Mouse (Mus musculus): ENCODE measurements at regions not wholly inside any gene's neighbourhood (a gene's known extent, or its start where the extent isn't known, plus 50 kb on each side); places are given as distances from the start of the nearest gene placed in this dataset.
"Not testable (repeated sequence)": the region's sequence is repeated elsewhere in the genome, so short reads cannot be mapped to it uniquely, and the experiment has no call there.

DNA sequence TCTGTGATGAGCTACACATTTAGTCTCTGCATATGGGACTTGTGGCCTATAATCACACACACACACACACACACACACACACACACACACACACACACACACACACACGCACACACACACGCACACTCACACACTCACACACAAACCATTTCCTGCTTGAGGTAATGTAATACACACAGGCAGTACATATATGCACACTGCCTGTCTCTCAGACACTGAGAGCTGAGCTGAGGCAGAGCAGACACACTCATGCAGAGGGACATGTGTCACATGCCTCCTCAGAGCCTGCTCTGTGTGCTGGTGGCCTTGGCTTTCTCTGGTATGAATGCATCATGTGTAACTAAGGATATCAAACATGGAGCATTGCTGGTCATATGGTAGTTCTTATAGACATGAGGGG lies 772.1 kb upstream of the Olfr1507 start:
- DNase-seq (ENCODE audit: low spot score); H3K27ac ChIP-seq (ENCODE audit: low read length); H3K9me3 ChIP-seq (ENCODE audit: low read length); ATAC-seq; H3K9ac ChIP-seq (replicated peaks; ENCODE audit: low read depth); H3K27me3 ChIP-seq (replicated peaks; ENCODE audit: insufficient read depth, low read length); H3K4me1 ChIP-seq (ENCODE audit: insufficient read depth, low read depth, low read length); H3K4me2 ChIP-seq (replicated peaks; ENCODE audit: low read depth, low read length); H3K36me3 ChIP-seq (ENCODE audit: insufficient read depth, low read length); H3K4me3 ChIP-seq (ENCODE audit: low read depth, low read length): not testable (repeated sequence)
- 74% methylated on average over 2 of the region's 2 CpGs for WGBS

DNA sequence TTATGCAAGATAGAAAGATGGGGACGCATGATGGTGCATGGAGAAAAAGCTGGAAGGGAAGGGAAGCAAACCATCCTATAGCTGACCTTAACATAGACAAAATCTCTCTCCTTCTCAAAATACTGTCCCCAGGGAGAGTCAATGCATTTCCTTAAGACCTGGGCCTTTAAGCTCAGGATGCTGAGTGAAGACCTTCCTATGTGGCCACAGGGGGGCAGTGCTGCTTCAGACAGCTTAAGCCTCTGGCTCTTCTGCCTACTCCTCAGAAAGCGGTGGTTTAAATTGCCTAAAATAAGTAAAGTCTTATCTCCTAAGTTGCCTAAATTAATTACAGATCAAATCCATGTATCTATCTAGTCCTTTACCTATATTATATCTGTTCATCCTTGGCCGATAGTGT lies 760.4 kb upstream of the Olfr1507 start:
- H3K9ac ChIP-seq (replicated peaks; ENCODE audit: low read depth); DNase-seq (ENCODE audit: low spot score); H3K9me3 ChIP-seq (ENCODE audit: low read length); H3K4me3 ChIP-seq (ENCODE audit: low read depth, low read length); H3K27me3 ChIP-seq (replicated peaks; ENCODE audit: insufficient read depth, low read length); H3K4me2 ChIP-seq (replicated peaks; ENCODE audit: low read depth, low read length); H3K36me3 ChIP-seq (ENCODE audit: insufficient read depth, low read length); ATAC-seq; H3K27ac ChIP-seq (ENCODE audit: low read length); H3K4me1 ChIP-seq (ENCODE audit: insufficient read depth, low read depth, low read length): not testable (repeated sequence)
- WGBS, result no CpG with 5 or more reads among the region's 3 CpGs

DNA sequence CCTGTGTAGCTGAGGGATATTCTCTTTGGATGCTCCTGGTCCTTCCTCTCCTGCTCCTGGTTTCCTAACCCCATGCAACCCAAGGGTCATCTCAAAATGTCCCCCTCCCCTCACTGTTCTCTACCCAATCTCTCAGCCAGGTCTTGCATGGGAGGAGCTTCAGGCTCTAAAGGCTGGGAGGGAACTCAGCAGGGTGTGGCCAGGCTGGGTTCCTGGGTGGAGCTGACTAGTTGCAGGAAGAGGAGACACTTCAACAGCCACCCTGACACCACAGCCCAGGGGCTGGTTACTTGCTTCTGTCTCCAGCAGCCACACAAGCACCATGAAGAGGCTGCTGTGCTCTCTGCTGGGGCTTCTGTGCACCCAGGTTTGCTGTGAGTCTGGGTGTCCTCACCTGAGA lies 757.9 kb upstream of the Olfr1507 start:
- not testable (repeated sequence) for H3K9me3 ChIP-seq (ENCODE audit: low read length); H3K4me3 ChIP-seq (ENCODE audit: low read depth, low read length); ATAC-seq; H3K27ac ChIP-seq (ENCODE audit: low read length); DNase-seq (ENCODE audit: low spot score); H3K27me3 ChIP-seq (replicated peaks; ENCODE audit: insufficient read depth, low read length); H3K4me2 ChIP-seq (replicated peaks; ENCODE audit: low read depth, low read length); H3K4me1 ChIP-seq (ENCODE audit: insufficient read depth, low read depth, low read length); H3K9ac ChIP-seq (replicated peaks; ENCODE audit: low read depth); H3K36me3 ChIP-seq (ENCODE audit: insufficient read depth, low read length)

DNA sequence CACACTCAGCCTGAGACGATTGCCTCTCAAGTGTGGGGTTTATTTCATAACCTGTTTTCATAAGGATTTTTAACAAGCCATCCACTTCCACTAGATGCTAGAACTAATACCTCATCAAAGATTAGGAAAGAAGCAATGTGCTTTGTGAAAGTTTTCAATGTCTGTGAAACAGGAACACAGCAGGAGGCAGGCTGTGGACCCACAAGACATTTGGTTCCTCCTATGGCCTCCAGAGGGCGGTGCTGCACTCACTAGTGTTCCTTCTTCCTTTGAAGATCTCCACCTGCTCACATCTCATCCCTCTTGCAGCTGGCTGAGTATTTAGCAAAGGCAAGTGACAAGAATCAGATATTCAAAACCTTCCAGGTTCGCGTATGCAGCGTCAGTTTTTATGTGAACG lies 735.6 kb upstream of the Olfr1507 start:
- H3K27ac ChIP-seq (ENCODE audit: low read length); H3K4me2 ChIP-seq (replicated peaks; ENCODE audit: low read depth, low read length); ATAC-seq; H3K9me3 ChIP-seq (ENCODE audit: low read length); H3K36me3 ChIP-seq (ENCODE audit: insufficient read depth, low read length); DNase-seq (ENCODE audit: low spot score); H3K4me3 ChIP-seq (ENCODE audit: low read depth, low read length); H3K4me1 ChIP-seq (ENCODE audit: insufficient read depth, low read depth, low read length); H3K9ac ChIP-seq (replicated peaks; ENCODE audit: low read depth); H3K27me3 ChIP-seq (replicated peaks; ENCODE audit: insufficient read depth, low read length): not testable (repeated sequence)
- WGBS, result no CpG with 5 or more reads among the region's 6 CpGs

GRCm38 (mm10) chr14:53224789-53225188 lies 729.2 kb upstream of the Olfr1507 start:
- not testable (repeated sequence) for H3K27ac ChIP-seq (ENCODE audit: low read length); H3K36me3 ChIP-seq (ENCODE audit: insufficient read depth, low read length); DNase-seq (ENCODE audit: low spot score); H3K9me3 ChIP-seq (ENCODE audit: low read length); ATAC-seq; H3K4me1 ChIP-seq (ENCODE audit: insufficient read depth, low read depth, low read length); H3K4me3 ChIP-seq (ENCODE audit: low read depth, low read length); H3K9ac ChIP-seq (replicated peaks; ENCODE audit: low read depth); H3K4me2 ChIP-seq (replicated peaks; ENCODE audit: low read depth, low read length); H3K27me3 ChIP-seq (replicated peaks; ENCODE audit: insufficient read depth, low read length)
- no CpG with 5 or more reads among the region's 1 CpGs for WGBS

GRCm38 (mm10) chr14:53210554-53210953 lies 715.0 kb upstream of the Olfr1507 start:
- H3K4me1 ChIP-seq (ENCODE audit: insufficient read depth, low read depth, low read length); DNase-seq (ENCODE audit: low spot score); H3K36me3 ChIP-seq (ENCODE audit: insufficient read depth, low read length); H3K27ac ChIP-seq (ENCODE audit: low read length); ATAC-seq; H3K4me2 ChIP-seq (replicated peaks; ENCODE audit: low read depth, low read length); H3K4me3 ChIP-seq (ENCODE audit: low read depth, low read length); H3K9me3 ChIP-seq (ENCODE audit: low read length); H3K9ac ChIP-seq (replicated peaks; ENCODE audit: low read depth); H3K27me3 ChIP-seq (replicated peaks; ENCODE audit: insufficient read depth, low read length): not testable (repeated sequence)
- WGBS, result no CpG with 5 or more reads among the region's 3 CpGs

DNA sequence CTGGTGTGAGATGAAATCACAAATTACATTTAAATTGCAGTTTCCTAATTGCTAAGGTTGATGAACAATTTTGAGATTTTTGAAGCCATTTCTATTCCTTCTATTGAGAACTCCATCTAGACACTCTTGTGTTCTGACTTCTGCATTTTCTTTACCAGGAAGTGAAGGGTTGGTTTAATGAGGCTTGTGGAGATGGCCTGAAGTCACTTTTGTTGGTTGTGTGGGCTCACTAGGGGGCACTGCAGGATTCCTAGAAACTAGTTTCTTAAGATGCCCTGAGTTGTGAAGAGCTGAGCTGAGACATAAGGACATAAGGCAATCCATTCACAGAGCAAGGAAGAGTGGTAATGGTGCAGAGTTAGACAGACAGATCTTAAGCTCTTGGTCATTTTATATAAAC lies 713.7 kb upstream of the Olfr1507 start:
- H3K9ac ChIP-seq (replicated peaks; ENCODE audit: low read depth); DNase-seq (ENCODE audit: low spot score); H3K4me3 ChIP-seq (ENCODE audit: low read depth, low read length); H3K4me1 ChIP-seq (ENCODE audit: insufficient read depth, low read depth, low read length); H3K27ac ChIP-seq (ENCODE audit: low read length); H3K9me3 ChIP-seq (ENCODE audit: low read length); H3K36me3 ChIP-seq (ENCODE audit: insufficient read depth, low read length); ATAC-seq; H3K27me3 ChIP-seq (replicated peaks; ENCODE audit: insufficient read depth, low read length); H3K4me2 ChIP-seq (replicated peaks; ENCODE audit: low read depth, low read length): not testable (repeated sequence)

GRCm38 (mm10) chr14:53190931-53191330 lies 695.4 kb upstream of the Olfr1507 start:
- not testable (repeated sequence) for DNase-seq (ENCODE audit: low spot score); H3K9ac ChIP-seq (replicated peaks; ENCODE audit: low read depth); H3K4me3 ChIP-seq (ENCODE audit: low read depth, low read length); H3K27me3 ChIP-seq (replicated peaks; ENCODE audit: insufficient read depth, low read length); H3K27ac ChIP-seq (ENCODE audit: low read length); H3K9me3 ChIP-seq (ENCODE audit: low read length); ATAC-seq; H3K4me1 ChIP-seq (ENCODE audit: insufficient read depth, low read depth, low read length); H3K36me3 ChIP-seq (ENCODE audit: insufficient read depth, low read length); H3K4me2 ChIP-seq (replicated peaks; ENCODE audit: low read depth, low read length)
- no CpG with 5 or more reads among the region's 3 CpGs for WGBS

GRCm38 (mm10) chr14:53174099-53174498 lies 678.5 kb upstream of the Olfr1507 start:
- not testable (repeated sequence) for H3K4me2 ChIP-seq (replicated peaks; ENCODE audit: low read depth, low read length); H3K27me3 ChIP-seq (replicated peaks; ENCODE audit: insufficient read depth, low read length); H3K4me3 ChIP-seq (ENCODE audit: low read depth, low read length); H3K27ac ChIP-seq (ENCODE audit: low read length); H3K36me3 ChIP-seq (ENCODE audit: insufficient read depth, low read length); H3K4me1 ChIP-seq (ENCODE audit: insufficient read depth, low read depth, low read length); DNase-seq (ENCODE audit: low spot score); H3K9ac ChIP-seq (replicated peaks; ENCODE audit: low read depth); H3K9me3 ChIP-seq (ENCODE audit: low read length); ATAC-seq

DNA sequence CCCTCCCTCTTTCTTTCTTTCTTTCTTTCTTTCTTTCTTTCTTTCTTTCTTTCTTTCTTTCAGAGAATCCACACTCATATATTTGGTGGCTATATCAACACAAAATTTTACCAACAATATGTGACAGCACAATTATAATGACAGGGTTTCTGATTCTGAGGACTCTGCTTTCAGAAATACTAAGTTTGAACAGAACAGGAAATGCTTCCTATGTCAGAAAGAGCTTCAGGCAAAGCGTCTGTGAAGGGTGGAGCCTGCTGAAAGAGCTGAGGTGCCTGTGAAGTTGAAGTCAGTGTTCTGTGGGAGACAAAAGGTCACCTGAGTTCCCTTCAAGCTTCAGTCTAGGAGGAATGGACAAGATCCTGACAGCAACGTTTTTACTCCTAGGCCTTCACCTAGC lies 670.8 kb upstream of the Olfr1507 start:
- not testable (repeated sequence) for H3K27ac ChIP-seq (ENCODE audit: low read length); H3K36me3 ChIP-seq (ENCODE audit: insufficient read depth, low read length); H3K9ac ChIP-seq (replicated peaks; ENCODE audit: low read depth); H3K4me3 ChIP-seq (ENCODE audit: low read depth, low read length); H3K4me2 ChIP-seq (replicated peaks; ENCODE audit: low read depth, low read length); H3K9me3 ChIP-seq (ENCODE audit: low read length); DNase-seq (ENCODE audit: low spot score); ATAC-seq; H3K4me1 ChIP-seq (ENCODE audit: insufficient read depth, low read depth, low read length); H3K27me3 ChIP-seq (replicated peaks; ENCODE audit: insufficient read depth, low read length)
- WGBS, result no CpG with 5 or more reads among the region's 2 CpGs

Data from lung, postnatal 0 days (tissue).